Mouse (Mus musculus) CH12.LX (cell line): Measurements from ENCODE around the gene Srgap2. TPM values are rescaled to one million over a fixed set of nuclear protein-coding genes. Genes with fewer than 3 reads are reported as not detected.

Experiments used
- DNase-seq: peaks from one replicate; pipeline ENCODE4 v3.0.0-alpha.2; 2013; ENCODE audit errors: extremely low read depth
- H3K27ac ChIP-seq: 2 replicates; pipeline ENCODE4 v1.5.1; 2012; ENCODE audit warnings: low read depth, mild to moderate bottlenecking, control low read depth, moderate library complexity; ENCODE audit not compliant: insufficient read depth
- H3K27me3 ChIP-seq: replicated peaks from 2 replicates; pipeline ENCODE3; 2012; ENCODE audit warnings: inconsistent platforms
- H3K36me3 ChIP-seq, 2 experiments: replicated peaks in 1 of 2; 2 replicates each; pipeline versions ENCODE3 to v1.6.1; 2012; ENCODE audit warnings: inconsistent platforms in 1 of 2, low read length in 1 of 2, mild to moderate bottlenecking in 1 of 2, mixed read lengths in 1 of 2, moderate library complexity in 1 of 2; ENCODE audit not compliant: control insufficient read depth in 1 of 2, insufficient read depth in 1 of 2
- H3K4me1 ChIP-seq, 2 experiments: 2 replicates each; pipeline ENCODE4 v1.6.1; 2012; ENCODE audit warnings: inconsistent platforms in 1 of 2, moderate library complexity in 1 of 2; ENCODE audit not compliant: insufficient read depth in 2 of 2, control insufficient read depth in 1 of 2
- H3K4me2 ChIP-seq: 2 replicates; pipeline ENCODE4 v1.6.1; 2012; ENCODE audit warnings: low read depth, mild to moderate bottlenecking, control low read depth; ENCODE audit not compliant: poor library complexity, insufficient read depth, severe bottlenecking
- H3K4me3 ChIP-seq, 3 experiments: fragments of 150-350 bp in 1 of 3; sonication (generic) in 1 of 3; replicated peaks in 1 of 3; 2 replicates each; pipeline versions ENCODE3 to v1.5.1; 2011 to 2012; ENCODE audit warnings: low read depth in 2 of 3, low read length in 2 of 3, mild to moderate bottlenecking in 2 of 3, moderate library complexity in 2 of 3, control low read depth in 1 of 3, improper control_type of control experiment in 1 of 3, inconsistent platforms in 1 of 3, mixed read lengths in 1 of 3; ENCODE audit not compliant: poor library complexity in 1 of 3
- H3K79me2 ChIP-seq: replicated peaks from 2 replicates; pipeline ENCODE4 v1.6.1; 2012; ENCODE audit warnings: mild to moderate bottlenecking, moderate library complexity; ENCODE audit not compliant: control insufficient read depth, poor library complexity, insufficient read depth, severe bottlenecking; ENCODE audit errors: extremely low read depth
- H3K9ac ChIP-seq: 2 replicates; pipeline ENCODE4 v1.6.1; 2012; ENCODE audit warnings: low read depth, mild to moderate bottlenecking, control low read depth, moderate library complexity; ENCODE audit not compliant: insufficient read depth
- H3K9me3 ChIP-seq: replicated peaks from 2 replicates; pipeline ENCODE3; 2012; ENCODE audit warnings: low read length, inconsistent platforms, mixed read lengths
- E2F4 ChIP-seq: IDR thresholded peaks from 2 replicates; pipeline ENCODE4 v1.6.1; 2011; ENCODE audit warnings: low read depth, low read length, improper control_type of control experiment; ENCODE audit not compliant: insufficient replicate concordance
- ELF1 ChIP-seq: IDR thresholded peaks from 2 replicates; pipeline ENCODE4 v1.6.1; 2014; ENCODE audit warnings: low read depth, mild to moderate bottlenecking, inconsistent platforms, low read length, improper control_type of control experiment
- GABPA ChIP-seq: IDR thresholded peaks from 2 replicates; pipeline ENCODE4 v1.6.1; 2012; ENCODE audit warnings: low read depth, low read length, improper control_type of control experiment, inconsistent platforms; ENCODE audit not compliant: insufficient replicate concordance
- IRF4 ChIP-seq: IDR thresholded peaks from 2 replicates; pipeline ENCODE4 v1.6.1; 2014; ENCODE audit warnings: low read depth, mild to moderate bottlenecking, inconsistent platforms, low read length, improper control_type of control experiment
- MAX ChIP-seq: IDR thresholded peaks from 2 replicates; pipeline ENCODE4 v1.6.1; 2011; ENCODE audit warnings: low read length, improper control_type of control experiment
- MEF2A ChIP-seq: IDR thresholded peaks from 2 replicates; pipeline ENCODE4 v1.6.1; 2014; ENCODE audit warnings: low read depth, mild to moderate bottlenecking, inconsistent platforms, low read length, improper control_type of control experiment, borderline replicate concordance
- NRF1 ChIP-seq: IDR thresholded peaks from 2 replicates; pipeline ENCODE4 v1.6.1; 2014; ENCODE audit warnings: low read depth, mild to moderate bottlenecking, inconsistent platforms, low read length, improper control_type of control experiment, moderate library complexity
- POLR2A ChIP-seq: IDR thresholded peaks from 2 replicates; pipeline ENCODE4 v1.6.1; 2011; ENCODE audit warnings: low read depth, mild to moderate bottlenecking, improper control_type of control experiment, low read length
- RAD21 ChIP-seq: IDR thresholded peaks from 2 replicates; pipeline ENCODE4 v1.6.1; 2011; ENCODE audit warnings: low read depth, mild to moderate bottlenecking, low read length, improper control_type of control experiment, moderate library complexity
- TBP ChIP-seq: conservative IDR thresholded peaks from 2 replicates; pipeline ENCODE4 v1.6.1; 2011; ENCODE audit warnings: low read depth, low read length, improper control_type of control experiment
- dilution Hi-C: fragments of 300-500 bp; cut with MboI; formaldehyde crosslinking; loops from 2 replicates; pipeline ENCODE4 v1.14.3; 2020; ENCODE audit warnings: low sequenced_read_pairs; ENCODE audit not compliant: extremely low pct_unique_long_range_greater_than_20kb, extremely low pct_ligation_motif_present
- in situ Hi-C: fragments of 300-500 bp; cut with MboI; formaldehyde crosslinking; loops from 3 replicates; pipeline ENCODE4 v1.14.3; 2019; ENCODE audit warnings: low sequenced_read_pairs, low pct_ligation_motif_present, low pct_unique_long_range_greater_than_20kb, mixed read lengths
- polyA plus RNA-seq: library from polyadenylated mRNA; unstranded; fragments of >175 nt; gene quantifications from 2 replicates; pipeline ENCODE4 v1.2.1, GENCODE M21; 2012; ENCODE audit warnings: low read depth; ENCODE audit not compliant: insufficient read length
- total RNA-seq, 2 experiments: library from RNA; depleted of rRNA; stranded (reverse); fragments of 300-350 nt in 1 of 2; fragments of >200 nt in 1 of 2; gene quantifications; 2 replicates each; pipeline ENCODE4 v1.2.3; 2012 to 2014

Gene Srgap2
- total and polyA plus RNA-seq, 3 experiments = 9.7 to 28.1 (median 26.8) TPM

DNA sequence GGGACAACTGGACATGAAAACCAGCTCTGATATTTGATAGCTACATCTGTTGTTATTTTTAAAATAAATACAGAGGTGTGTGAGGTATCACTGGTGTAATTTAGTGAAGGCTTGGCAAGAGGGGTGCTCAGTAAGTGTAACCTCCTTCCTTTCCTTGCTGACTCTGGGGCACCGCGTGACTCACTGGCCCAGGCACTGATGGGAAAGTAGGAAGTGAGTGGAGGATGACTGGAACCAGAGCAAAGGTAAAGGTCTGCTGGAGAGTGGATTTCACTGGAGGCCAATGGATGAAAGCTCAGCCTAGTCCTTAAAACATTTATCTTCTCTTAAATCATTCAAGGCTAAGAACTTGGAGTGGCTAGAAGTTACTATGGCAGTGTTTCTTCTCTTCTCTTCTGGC lies 226.4 kb downstream of the Srgap2 start:
- H3K27ac ChIP-seq = no peak overlapping the region
- no peak overlapping the region for H3K4me2 ChIP-seq
- no peaks in the 10 kb centered on the region for H3K27me3 ChIP-seq
- H3K4me1 ChIP-seq = no peaks in the 10 kb centered on the region
- no peak overlapping the region for H3K9ac ChIP-seq
- no peaks in the 10 kb centered on the region for H3K9me3 ChIP-seq
- H3K36me3 ChIP-seq = peaks cover 28 to 58% of the 10 kb centered on the region in 2 experiments
- no peak for DNase-seq
- no peak overlapping the region for H3K4me3 ChIP-seq
- dilution Hi-C loops (no loop called here), in situ Hi-C loops (no loop called here)
- no peaks in the 10 kb centered on the region for H3K79me2 ChIP-seq
- no peak for TF ChIP-seq RAD21
- TF ChIP-seq, all 38 proteins: peak for 0

GRCm38 (mm10) chr1:131299788-131300187 lies 227.4 kb downstream of the Srgap2 start:
- H3K9ac ChIP-seq = no peak overlapping the region
- no peaks in the 10 kb centered on the region for H3K79me2 ChIP-seq
- H3K4me1 ChIP-seq = no peaks in the 10 kb centered on the region
- TF ChIP-seq IRF4 = no peak
- no peak for DNase-seq
- no peaks in the 10 kb centered on the region for H3K9me3 ChIP-seq
- dilution Hi-C loops (no loop called here), in situ Hi-C loops (no loop called here)
- no peak overlapping the region for H3K4me3 ChIP-seq
- H3K36me3 ChIP-seq = peaks cover 35 to 67% of the 10 kb centered on the region in 2 experiments
- no peak overlapping the region for H3K27ac ChIP-seq
- no peak overlapping the region for H3K4me2 ChIP-seq
- H3K27me3 ChIP-seq = no peaks in the 10 kb centered on the region

GRCm38 (mm10) chr1:131299240-131299639 lies 227.9 kb downstream of the Srgap2 start:
- dilution Hi-C loops (no loop called here), in situ Hi-C loops (no loop called here)
- Histone ChIP-seq H3K36me3 (peaks cover 36 to 73% of the 10 kb centered on the region in 2 experiments), H3K79me2 (no peaks in the 10 kb centered on the region), H3K4me1 (no peaks in the 10 kb centered on the region), H3K27me3 (no peaks in the 10 kb centered on the region), H3K4me3 (no peak overlapping the region), H3K27ac (no peak overlapping the region), H3K4me2 (no peak overlapping the region), H3K9me3 (no peaks in the 10 kb centered on the region), H3K9ac (no peak overlapping the region)
- DNase-seq = no peak
- TF ChIP-seq ELF1 = no peak
- TF ChIP-seq NRF1 = no peak
- TF ChIP-seq POLR2A = no peak
- TF ChIP-seq MAX = no peak
- TF ChIP-seq E2F4 = no peak
- no peak for TF ChIP-seq GABPA
- TF ChIP-seq MEF2A = no peak
- no peak for TF ChIP-seq TBP
